Mouse (Mus musculus) hindbrain, embryonic 11.5 days (tissue): ENCODE data around the gene Ap2b1. TPM values are rescaled to one million over a fixed set of nuclear protein-coding genes. Genes with fewer than 3 reads are reported as not detected.
A peak's percentile ranks its signal among the peaks of the same experiment; 100 is the strongest.

ENCODE experiments used
- ATAC-seq: fragments of 200-750 bp; cut with Nextera tagmentation; 2 replicates; pipeline ENCODE4 v1.8.0; 2017; ENCODE audit warnings: mild to moderate bottlenecking, moderate TSS enrichment, moderate library complexity; ENCODE audit not compliant: low FRiP score
- DNase-seq: peaks from one replicate; pipeline ENCODE4 v3.0.0-alpha.2; 2015; ENCODE audit warnings: low spot score
- H3K27ac ChIP-seq: fragments of 300-500 bp; sonication (generic); 2 replicates; pipeline ENCODE4 v1.5.1; 2014; ENCODE audit warnings: mild to moderate bottlenecking, low read depth, low read length
- H3K27me3 ChIP-seq: fragments of 300-500 bp; sonication (generic); 2 replicates; pipeline ENCODE4 v1.6.1; 2014; ENCODE audit warnings: mild to moderate bottlenecking, low read length, moderate library complexity, mixed read lengths; ENCODE audit not compliant: control insufficient read depth, insufficient read depth
- H3K36me3 ChIP-seq: fragments of 300-500 bp; sonication (generic); 2 replicates; pipeline ENCODE4 v1.6.1; 2014; ENCODE audit warnings: mild to moderate bottlenecking, low read length, moderate library complexity, mixed read lengths; ENCODE audit not compliant: control insufficient read depth, insufficient read depth
- H3K4me1 ChIP-seq: fragments of 300-500 bp; sonication (generic); replicated peaks from 2 replicates; pipeline ENCODE4 v1.6.1; 2014; ENCODE audit warnings: low read length, mixed read lengths; ENCODE audit not compliant: control insufficient read depth, insufficient read depth
- H3K4me2 ChIP-seq: fragments of 300-500 bp; sonication (generic); replicated peaks from 2 replicates; pipeline ENCODE4 v1.6.1; 2014; ENCODE audit warnings: mild to moderate bottlenecking, low read depth, low read length
- H3K4me3 ChIP-seq: fragments of 300-500 bp; sonication (generic); 2 replicates; pipeline ENCODE4 v1.5.1; 2014; ENCODE audit warnings: low read depth, low read length
- H3K9ac ChIP-seq: fragments of 300-500 bp; sonication (generic); 2 replicates; pipeline ENCODE4 v1.6.1; 2014; ENCODE audit warnings: low read depth, low read length
- H3K9me3 ChIP-seq: fragments of 300-500 bp; sonication (generic); 2 replicates; pipeline ENCODE4 v1.6.1; 2016; ENCODE audit warnings: low read length; ENCODE audit not compliant: control insufficient read depth
- WGBS: fragments of 180-500 bp; shearing (Covaris S2); extraction: QIAGEN DNeasy Blood & Tissue Kit; methylation state at CpG from one replicate; pipeline ENCODE4 v1.1.7; 2014; 5-methylcytosine and 5-hydroxymethylcytosine counted together
- polyA plus RNA-seq: library from polyadenylated mRNA; unstranded; fragments of >200 nt; fragmentation: Nextera tagmentation; extraction: Ambion mirVana; gene quantifications from 2 replicates; pipeline ENCODE4 v1.2.1, GENCODE M21; 2014

Gene Ap2b1
- polyA plus RNA-seq, 1 experiment from 2014 or later: 121 TPM

DNA sequence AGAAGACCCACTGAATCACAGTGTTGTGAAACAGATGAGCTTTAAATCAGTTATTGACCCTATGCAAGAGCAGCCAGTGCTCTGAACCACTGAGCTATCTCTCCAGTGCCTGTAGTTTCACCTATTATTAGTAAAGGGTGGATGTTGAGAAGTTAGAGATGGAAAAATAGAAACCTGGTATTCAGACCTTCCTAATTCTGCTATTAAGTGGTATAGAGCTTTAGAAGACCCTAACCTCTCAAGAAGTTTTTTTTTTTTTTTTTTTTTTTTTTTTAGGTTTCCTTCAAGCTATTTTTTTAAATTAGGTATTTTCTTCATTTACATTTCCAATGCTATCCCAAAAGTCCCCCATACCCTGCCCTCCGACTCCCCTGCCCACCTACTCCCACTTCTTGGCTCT lies 5.6 kb upstream of the Ap2b1 start:
- ATAC-seq (no peak), DNase-seq (no peak)
- 85% methylated on average over 1 of the region's 1 CpGs for WGBS
- Histone ChIP-seq H3K27ac (no peak overlapping the region), H3K4me3 (peak overlapping the region; percentile 64; the same call in 1 of the 2 replicates), H3K36me3 (no peaks in the 10 kb centered on the region), H3K9ac (peak overlapping the region; percentile 79; the same call in 1 of the 2 replicates), H3K27me3 (no peaks in the 10 kb centered on the region), H3K9me3 (no peaks in the 10 kb centered on the region), H3K4me2 (peak overlapping the region; percentile 76), H3K4me1 (peaks cover 10% of the 10 kb centered on the region)

- Histone ChIP-seq H3K36me3 (no peaks in the 10 kb centered on the region), H3K4me3 (no peak overlapping the region), H3K4me1 (peaks cover 11% of the 10 kb centered on the region), H3K27me3 (no peaks in the 10 kb centered on the region), H3K9me3 (no peaks in the 10 kb centered on the region), H3K4me2 (no peak overlapping the region), H3K9ac (no peak overlapping the region), H3K27ac (no peak overlapping the region)
- ATAC-seq (no peak), DNase-seq (no peak)
- WGBS: 92% methylated on average over 2 of the region's 2 CpGs
Observed at GRCm38 (mm10) chr11:83294133-83294532, 4.7 kb upstream of the Ap2b1 start.

GRCm38 (mm10) chr11:83297816-83298215 lies 1.0 kb upstream of the Ap2b1 start:
- ATAC-seq (no peak), DNase-seq (no peak)
- Histone ChIP-seq H3K4me1 (peaks cover 11% of the 10 kb centered on the region), H3K27me3 (no peaks in the 10 kb centered on the region), H3K9me3 (no peaks in the 10 kb centered on the region), H3K27ac (no peak overlapping the region), H3K4me2 (peak overlapping the region; percentile 74), H3K4me3 (peak overlapping the region; percentile 53), H3K36me3 (no peaks in the 10 kb centered on the region), H3K9ac (peak overlapping the region; percentile 79)
- WGBS: 81% methylated on average over 6 of the region's 6 CpGs

GRCm38 (mm10) chr11:83299724-83300123 lies 900 bp downstream of the Ap2b1 start:
- H3K4me3 ChIP-seq: no peak overlapping the region

GRCm38 (mm10) chr11:83301431-83301831 lies 2.6 kb downstream of the Ap2b1 start:
- Histone ChIP-seq H3K4me2 (no peak overlapping the region), H3K27ac (no peak overlapping the region), H3K4me3 (no peak overlapping the region), H3K9me3 (no peaks in the 10 kb centered on the region), H3K27me3 (no peaks in the 10 kb centered on the region), H3K9ac (no peak overlapping the region), H3K36me3 (no peaks in the 10 kb centered on the region), H3K4me1 (peaks cover 8% of the 10 kb centered on the region)
- 62% methylated on average over 2 of the region's 2 CpGs for WGBS
- ATAC-seq (no peak), DNase-seq (no peak)

More at GRCm38 (mm10) chr11:83299724-83300123, 900 bp downstream of the Ap2b1 start:
- no peak overlapping the region for H3K9ac ChIP-seq
- 96% methylated on average over 9 of the region's 9 CpGs for WGBS
- no peak overlapping the region for H3K27ac ChIP-seq
- no peaks in the 10 kb centered on the region for H3K27me3 ChIP-seq
- H3K36me3 ChIP-seq: no peaks in the 10 kb centered on the region
- H3K4me2 ChIP-seq: no peak overlapping the region
- no peaks in the 10 kb centered on the region for H3K9me3 ChIP-seq
- peaks cover 8% of the 10 kb centered on the region for H3K4me1 ChIP-seq
- DNase-seq: no peak
- ATAC-seq: no peak

- peak overlapping the region; percentile 97 for H3K9ac ChIP-seq
- DNase-seq: peak; percentile 16
- H3K27me3 ChIP-seq: no peaks in the 10 kb centered on the region
- peak overlapping the region; percentile 62 for H3K4me2 ChIP-seq
- H3K4me1 ChIP-seq: peaks cover 8% of the 10 kb centered on the region
- no peak for ATAC-seq
- no peak overlapping the region for H3K27ac ChIP-seq
- H3K36me3 ChIP-seq: no peaks in the 10 kb centered on the region
- H3K9me3 ChIP-seq: no peaks in the 10 kb centered on the region
- 10% methylated on average over 10 of the region's 10 CpGs for WGBS
- peak overlapping the region; percentile 88 for H3K4me3 ChIP-seq
Observed at GRCm38 (mm10) chr11:83302124-83302523, 3.3 kb downstream of the Ap2b1 start.

GRCm38 (mm10) chr11:83302526-83303251 lies 3.9 kb downstream of the Ap2b1 start, which contains the start of gene Pex12:
Pex12 (minus strand) TSS chr11:83302586.
- peak within 1 kb of the TSS; percentile 63 for H3K4me2 ChIP-seq
- WGBS: under 1% methylated on average over 51 of the region's 51 CpGs
- peak within 1 kb of the TSS; percentile 97 for H3K9ac ChIP-seq
- DNase-seq (peak; percentile 98), ATAC-seq (peak; percentile 79)
- no peaks in the 10 kb centered on the region for H3K27me3 ChIP-seq
- H3K4me3 ChIP-seq: peak within 1 kb of the TSS; percentile 88
- no peaks in the 10 kb centered on the region for H3K9me3 ChIP-seq
- peaks cover 6% of the 10 kb centered on the region for H3K4me1 ChIP-seq
- peak within 1 kb of the TSS; percentile 95 for H3K27ac ChIP-seq
- no peaks in the 10 kb centered on the region for H3K36me3 ChIP-seq

DNA sequence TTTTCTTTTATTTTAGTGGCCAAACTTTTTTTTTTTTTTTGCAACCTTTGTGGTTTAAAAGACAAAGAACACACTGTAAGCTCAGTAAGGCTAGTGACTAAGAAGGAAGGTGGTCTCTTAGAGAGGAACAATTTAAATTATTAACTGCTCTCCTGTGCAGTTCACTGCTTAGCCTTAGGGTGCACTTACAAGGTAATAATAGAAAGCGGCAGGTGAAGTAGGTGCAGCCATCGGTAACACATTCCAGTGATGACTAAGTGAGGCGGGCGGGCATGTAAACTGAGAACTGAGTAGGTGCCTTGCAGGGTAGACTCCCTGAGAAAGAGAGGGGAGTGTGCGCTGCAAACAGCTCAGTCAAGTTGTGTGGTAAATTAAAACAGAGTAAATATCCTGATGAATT lies 4.9 kb downstream of the Ap2b1 start:
- Histone ChIP-seq H3K27ac (no peak overlapping the region), H3K9ac (peak overlapping the region; percentile 32; the same call in 1 of the 2 replicates), H3K4me2 (peak overlapping the region; percentile 63), H3K27me3 (no peaks in the 10 kb centered on the region), H3K4me1 (no peaks in the 10 kb centered on the region; the same call in 1 of the 2 replicates), H3K36me3 (no peaks in the 10 kb centered on the region), H3K4me3 (peak overlapping the region; percentile 88), H3K9me3 (no peaks in the 10 kb centered on the region)
- DNase-seq (no peak), ATAC-seq (no peak)
- 69% methylated on average over 5 of the region's 5 CpGs for WGBS

DNA sequence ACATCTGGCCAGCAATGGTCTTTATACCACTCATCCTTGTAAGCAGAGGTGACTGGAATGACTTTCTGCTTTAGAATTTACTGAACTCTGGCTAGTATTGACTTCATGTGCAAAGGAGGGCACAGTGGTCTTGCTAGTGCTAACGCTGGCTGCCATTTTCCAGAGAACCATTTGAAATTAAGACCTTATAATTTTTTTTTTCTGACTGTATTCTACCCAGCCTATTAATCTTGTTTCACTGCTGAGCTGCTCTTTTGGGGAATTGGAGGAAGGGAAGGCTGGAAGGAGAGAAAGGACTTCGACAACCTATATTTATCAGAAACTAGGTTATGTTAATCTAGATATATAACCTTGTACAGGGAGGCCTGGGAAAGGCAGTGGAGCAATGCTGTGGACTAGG lies 5.7 kb downstream of the Ap2b1 start:
- no peak overlapping the region for H3K4me2 ChIP-seq
- no peak for DNase-seq
- H3K9ac ChIP-seq: no peak overlapping the region
- H3K9me3 ChIP-seq: no peaks in the 10 kb centered on the region
- H3K4me3 ChIP-seq: no peak overlapping the region
- ATAC-seq: no peak
- H3K36me3 ChIP-seq: no peaks in the 10 kb centered on the region
- 93% methylated on average over 2 of the region's 2 CpGs for WGBS
- H3K27me3 ChIP-seq: no peaks in the 10 kb centered on the region
- no peaks in the 10 kb centered on the region; the same call in 1 of the 2 replicates for H3K4me1 ChIP-seq
- H3K27ac ChIP-seq: no peak overlapping the region
